Mouse (Mus musculus) gastrocnemius, postnatal 4 days (tissue): ENCODE results near the gene Ap2s1. TPM values are rescaled to one million over a fixed set of nuclear protein-coding genes. Genes with fewer than 3 reads are reported as not detected.

Source experiments
- DNase-seq, 2 experiments: peaks; one replicate each; pipeline ENCODE4 v3.0.0; 2021 to 2022; ENCODE audit warnings: low spot score in 2 of 2, mixed read lengths in 2 of 2
- total RNA-seq, 2 experiments: library from RNA; stranded (reverse); gene quantifications; 2 replicates each; pipeline ENCODE4 v1.2.3; 2021

Gene Ap2s1
- total RNA-seq, 2 experiments from 2014 or later: 86.6 to 106 TPM

DNA sequence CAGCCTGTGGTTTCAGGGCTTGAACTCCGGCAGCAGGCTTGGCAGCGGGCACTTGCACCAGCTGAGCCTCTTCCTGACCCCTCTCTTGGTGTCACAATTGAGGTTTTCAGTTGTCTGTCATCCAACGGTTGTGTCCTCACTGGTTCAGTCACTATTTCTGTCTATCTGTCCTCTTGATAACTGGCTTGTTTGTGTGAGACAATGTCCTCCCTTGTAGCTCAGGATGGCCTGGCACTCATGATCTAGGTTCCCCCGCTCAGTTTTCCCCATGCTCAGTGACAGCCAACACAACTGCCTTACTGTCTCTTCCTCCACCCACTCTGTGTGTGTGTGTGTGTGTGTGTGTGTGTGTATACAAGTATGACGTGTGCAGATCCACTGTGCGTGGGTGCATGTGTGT is 9.4 kb downstream of the Ap2s1 start:
- DNase-seq: no peak

DNA sequence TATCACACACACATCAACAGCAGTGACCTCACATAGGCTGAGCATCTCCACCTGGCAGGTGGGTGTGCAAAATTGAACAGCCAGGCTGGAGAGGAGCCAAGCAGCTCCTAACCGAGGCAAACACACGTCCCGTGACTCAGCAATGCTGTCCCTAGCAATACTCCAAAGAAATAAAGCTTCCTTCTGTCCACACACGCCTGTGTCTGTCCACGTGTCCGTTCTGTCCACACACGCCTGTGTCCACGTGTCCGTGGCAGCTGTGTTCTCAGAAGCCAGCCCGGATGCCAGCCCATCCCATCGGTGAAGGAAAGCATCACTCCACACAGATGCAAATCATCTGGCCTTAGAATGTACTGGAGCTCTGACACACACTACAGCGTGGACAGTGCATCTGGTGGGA is 13.8 kb downstream of the Ap2s1 start:
- DNase-seq: no peak

DNA sequence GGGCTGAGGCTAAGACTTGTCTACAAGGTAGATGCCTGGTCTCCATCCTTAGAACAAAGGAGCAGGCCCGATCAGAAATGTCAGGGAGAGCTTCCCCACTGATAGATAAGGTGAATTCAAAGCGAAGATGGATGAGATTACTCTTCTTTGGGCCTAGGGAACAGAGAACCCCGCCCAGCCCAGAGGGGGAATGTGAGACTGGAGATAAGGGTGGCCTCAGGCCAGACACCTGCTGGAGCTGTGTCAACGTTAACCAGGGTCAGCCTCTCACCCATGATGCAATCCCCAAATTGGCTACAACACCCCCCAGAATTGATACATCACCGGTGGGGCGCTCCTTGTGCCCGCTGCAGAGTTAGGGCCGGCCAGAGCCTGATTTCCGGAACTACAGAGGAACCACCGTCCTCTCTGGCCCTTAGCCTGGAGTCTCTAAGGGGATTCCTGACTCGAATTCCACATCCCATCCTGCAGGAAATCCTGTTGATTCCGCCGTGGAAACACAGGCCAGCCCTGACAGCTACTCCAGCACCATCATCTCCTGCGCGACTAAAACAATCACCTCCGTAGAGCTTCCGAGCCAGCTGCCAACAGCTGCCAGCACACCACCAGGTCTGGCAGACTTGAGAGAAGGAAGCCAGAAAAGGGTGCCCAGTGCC is 17.3 kb downstream of the Ap2s1 start:
- DNase-seq: no peak

DNA sequence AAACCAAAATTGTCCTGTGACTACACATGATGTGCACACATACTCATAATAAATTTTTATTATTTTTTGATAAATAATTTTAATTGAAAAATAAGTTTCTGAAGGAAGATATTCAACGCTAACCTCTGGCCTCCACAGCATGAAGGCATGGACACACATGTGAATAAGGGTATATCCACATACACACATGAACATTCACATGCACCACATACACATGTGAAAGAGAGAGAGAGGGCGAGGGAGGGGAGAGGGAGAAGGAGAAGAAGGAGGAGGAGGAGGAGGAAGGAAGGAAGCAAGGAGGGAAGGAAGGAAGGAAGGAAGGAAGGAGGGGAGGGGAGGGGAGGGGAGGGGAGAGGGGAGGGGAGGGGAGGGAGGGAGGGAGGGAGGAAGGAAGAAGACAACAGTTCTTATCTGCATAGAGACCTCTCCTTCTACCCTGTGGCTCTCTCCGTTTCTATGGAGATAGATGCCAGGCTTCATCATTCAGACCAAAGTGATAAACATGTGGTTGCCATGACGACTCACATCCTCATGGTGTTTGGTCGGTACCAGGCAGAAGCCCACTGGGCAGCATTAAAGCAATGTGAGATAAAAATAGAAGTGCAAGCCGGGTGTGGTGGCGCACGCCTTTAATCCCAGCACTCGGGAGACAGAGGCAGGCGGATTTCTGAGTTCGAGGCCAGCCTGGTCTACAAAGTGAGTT is 20.8 kb downstream of the Ap2s1 start:
- DNase-seq: no peak

DNA sequence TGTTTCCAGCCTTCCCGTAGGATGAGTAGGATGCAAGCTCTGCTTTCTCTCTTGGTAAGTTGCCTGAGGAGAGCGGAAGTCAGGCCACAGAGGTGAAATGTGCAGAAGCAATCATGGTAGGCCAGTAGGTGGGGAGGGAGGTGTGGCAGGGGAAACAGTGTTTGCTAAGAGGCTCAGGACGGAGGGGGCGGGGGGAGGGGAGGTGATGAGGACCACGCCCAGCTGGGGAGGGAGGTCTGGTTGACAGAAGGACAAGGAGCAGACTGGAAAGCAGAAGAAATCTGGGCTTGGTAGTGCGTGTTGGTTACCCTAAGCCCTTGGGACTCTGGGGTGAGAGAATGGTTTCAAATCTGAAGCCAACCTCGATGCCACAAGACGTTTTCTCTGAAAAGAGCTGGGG is 22.1 kb downstream of the Ap2s1 start:
- peak; percentile 31 to 60 for DNase-seq

DNA sequence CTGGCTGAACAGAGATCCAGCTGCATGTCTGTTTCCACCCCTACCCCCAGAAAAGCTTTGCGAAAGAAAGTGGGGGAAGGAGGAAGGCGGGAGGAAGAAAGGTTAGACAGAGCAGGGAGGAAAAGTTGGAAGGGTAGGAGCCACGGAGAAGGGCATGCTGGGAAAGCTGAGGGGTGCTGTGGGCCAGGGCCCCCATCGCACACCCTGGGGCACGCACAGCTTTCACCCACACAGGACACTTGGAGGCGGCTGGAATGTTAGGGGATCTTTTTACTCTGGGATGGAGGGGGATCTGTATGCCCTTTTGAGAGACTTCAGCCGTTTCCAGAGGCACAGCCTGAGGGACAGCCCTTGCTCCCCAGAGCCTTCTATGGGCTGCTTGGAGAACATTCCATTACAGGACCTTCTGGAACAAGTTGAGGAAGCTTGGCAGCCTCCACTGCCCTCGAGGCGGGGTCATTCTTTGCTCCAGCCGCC is 22.8 kb downstream of the Ap2s1 start:
- peak; percentile 50 to 81 for DNase-seq

DNA sequence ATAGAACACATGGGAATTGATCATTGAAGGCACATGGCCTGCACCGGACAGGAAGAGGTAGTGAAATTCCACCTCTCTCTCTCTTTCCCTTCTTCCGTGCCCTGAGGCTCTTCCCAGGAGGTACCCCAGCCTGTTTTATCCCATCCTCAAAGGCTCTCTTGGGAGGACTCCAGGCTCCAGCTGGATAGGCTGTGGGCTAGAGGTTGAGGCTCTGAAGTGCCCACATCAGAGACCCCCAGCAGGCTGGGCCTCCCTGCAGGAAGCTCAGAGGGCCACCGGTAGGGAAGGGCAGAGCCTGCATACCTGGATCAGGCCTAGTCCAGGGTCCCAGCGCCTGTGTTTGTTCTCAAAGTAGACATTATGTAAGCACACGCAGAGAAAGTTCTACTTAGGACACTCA is 23.4 kb downstream of the Ap2s1 start:
- DNase-seq: no peak

DNA sequence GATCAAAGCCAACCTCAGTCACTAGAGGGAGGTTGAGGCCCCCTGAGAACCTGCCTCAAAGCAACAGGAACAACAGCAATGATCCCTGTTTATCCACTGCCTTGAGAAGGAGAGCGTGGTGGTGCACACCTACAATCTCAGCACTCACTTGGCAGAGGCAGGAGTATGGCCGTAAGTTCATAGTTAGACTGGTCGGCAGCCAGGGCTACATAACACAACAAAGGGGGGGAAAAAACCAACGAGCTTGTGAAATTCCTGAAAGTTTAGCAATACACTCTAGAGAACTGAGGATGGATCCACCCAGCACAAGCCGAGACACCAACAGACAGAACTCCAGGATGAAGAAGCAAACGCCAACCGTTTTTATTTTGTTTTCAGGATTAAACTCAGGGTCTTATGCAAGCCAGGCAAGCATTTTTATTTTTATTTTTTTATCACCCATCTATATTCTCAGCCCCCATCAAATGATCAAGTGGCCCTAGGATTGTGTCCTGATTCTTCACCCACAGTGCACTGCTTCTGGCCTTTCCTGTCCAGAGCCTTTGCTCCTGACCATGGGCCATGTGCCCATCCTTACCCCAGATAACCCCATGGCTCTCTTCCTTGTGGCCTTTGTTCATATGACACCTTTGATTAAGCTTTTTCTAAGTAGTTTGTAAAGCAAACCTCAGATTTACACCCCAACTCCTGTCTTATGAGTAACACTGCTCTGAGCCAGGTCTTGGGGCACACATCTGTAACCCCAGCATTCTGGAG is 25.4 kb downstream of the Ap2s1 start:
- DNase-seq: peak in 1 of 2 experiments; percentile 41

DNA sequence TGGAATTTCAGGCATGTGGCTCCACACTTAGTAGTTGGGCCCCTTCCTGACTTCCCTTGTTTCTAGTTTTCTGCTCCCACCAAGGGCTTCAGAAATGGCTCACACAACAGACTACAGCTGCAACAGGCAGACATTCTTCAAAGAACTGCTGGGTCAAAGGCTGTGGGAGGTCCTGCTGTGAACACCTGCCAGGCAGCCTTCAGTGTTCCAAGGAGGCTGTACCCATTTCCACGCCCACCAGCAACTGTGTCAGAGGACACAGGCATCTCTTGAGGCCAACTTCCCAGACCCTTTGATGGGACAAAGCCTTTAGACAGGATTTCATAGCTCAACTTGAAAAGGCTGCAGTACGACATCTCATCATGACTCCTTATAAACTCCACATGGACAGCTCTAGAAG is 28.2 kb downstream of the Ap2s1 start:
- no peak for DNase-seq

DNA sequence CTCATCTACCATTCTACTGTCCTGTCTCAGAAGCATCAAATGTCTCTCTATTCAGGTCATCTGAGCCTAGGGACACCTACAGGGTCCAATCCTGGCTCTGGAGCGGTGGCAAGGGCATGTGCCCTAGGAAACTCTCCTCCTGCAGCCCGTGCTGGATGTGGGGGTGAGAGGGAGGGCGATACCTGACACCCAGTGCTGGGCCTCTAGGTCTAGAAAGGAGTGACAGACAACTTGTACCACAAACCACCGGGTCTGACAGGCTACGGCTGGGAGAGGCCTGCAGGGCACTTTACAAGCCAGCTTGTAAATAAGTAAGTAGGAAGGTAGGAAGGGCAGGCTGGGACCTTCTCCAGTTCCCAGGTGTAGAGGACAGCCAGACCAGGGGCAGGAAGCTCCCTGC is 37.7 kb downstream of the Ap2s1 start:
- no peak for DNase-seq

DNA sequence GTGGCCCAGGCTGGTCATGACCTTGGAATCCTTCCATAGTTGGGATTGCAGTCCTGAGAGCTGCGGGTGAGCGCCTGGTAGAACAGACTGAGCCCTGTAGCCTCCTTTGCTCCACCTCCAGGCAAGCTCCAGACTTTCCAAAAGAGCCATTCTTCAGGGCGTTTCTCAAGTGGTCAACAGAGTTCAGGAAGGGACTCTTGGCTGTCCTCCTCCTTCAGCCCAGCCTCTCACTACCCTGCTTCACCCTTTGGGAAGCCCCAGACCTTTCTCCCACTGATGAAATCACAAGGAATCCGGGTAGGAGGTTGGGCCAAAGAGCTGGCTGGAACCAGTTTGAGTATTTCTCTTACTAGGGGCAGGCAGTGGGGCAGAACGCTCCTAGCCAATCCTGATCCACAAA is 41.9 kb downstream of the Ap2s1 start:
- no peak for DNase-seq

DNA sequence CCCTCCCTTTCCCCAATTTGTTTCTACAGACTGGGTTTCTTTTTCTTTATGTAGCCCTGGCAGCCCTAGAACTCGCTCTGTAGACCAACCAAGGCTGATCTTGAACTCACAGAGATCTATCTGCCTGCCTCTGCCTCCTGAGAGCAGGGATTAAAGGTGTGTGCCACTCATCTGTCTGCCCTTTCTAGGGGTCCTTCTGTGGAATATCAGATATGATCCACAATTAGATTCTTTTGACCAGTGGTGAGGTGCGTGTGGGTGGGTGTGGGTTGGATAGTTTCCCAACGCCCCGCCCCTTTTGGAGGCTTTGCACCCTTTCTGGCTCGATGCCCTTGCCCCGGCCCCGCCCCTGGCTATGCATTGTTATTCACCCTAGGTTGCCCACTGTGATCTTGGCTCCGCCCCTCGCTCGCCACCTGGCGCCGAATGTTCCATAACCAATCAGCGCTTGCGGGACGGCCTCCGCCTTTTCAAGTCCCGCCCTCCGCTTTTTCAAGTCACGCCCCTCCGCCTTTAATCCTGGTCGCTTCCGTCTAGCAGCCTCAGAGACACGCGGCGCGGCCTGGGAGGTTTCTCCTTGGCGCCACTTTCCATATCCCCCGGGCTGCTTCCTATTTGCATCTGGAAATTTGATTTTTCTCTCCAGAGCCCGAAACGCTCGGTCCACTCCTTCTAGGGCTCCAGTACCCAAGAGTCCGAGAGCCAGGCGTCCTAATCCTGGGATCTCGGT is 42.8 kb downstream of the Ap2s1 start, which contains the start of gene Slc1a5:
Gene Slc1a5 (plus strand): TSS at position 516 of the 730 bp plus-strand sequence.
- peak; percentile 84 to 92 for DNase-seq

DNA sequence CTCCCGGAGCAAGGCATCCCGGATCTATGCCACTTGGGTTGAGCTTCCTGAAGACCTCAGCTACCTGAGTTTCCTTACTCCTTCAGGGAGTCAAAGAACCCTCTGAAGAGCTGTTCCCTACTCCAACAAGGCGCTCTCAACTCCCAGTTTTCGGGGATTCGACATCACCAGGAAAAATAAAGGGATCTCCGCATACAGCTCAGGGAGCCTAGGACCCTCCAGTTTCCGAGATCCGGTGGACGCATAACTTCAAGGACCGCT is 43.3 kb downstream of the Ap2s1 start:
- DNase-seq: no peak

DNA sequence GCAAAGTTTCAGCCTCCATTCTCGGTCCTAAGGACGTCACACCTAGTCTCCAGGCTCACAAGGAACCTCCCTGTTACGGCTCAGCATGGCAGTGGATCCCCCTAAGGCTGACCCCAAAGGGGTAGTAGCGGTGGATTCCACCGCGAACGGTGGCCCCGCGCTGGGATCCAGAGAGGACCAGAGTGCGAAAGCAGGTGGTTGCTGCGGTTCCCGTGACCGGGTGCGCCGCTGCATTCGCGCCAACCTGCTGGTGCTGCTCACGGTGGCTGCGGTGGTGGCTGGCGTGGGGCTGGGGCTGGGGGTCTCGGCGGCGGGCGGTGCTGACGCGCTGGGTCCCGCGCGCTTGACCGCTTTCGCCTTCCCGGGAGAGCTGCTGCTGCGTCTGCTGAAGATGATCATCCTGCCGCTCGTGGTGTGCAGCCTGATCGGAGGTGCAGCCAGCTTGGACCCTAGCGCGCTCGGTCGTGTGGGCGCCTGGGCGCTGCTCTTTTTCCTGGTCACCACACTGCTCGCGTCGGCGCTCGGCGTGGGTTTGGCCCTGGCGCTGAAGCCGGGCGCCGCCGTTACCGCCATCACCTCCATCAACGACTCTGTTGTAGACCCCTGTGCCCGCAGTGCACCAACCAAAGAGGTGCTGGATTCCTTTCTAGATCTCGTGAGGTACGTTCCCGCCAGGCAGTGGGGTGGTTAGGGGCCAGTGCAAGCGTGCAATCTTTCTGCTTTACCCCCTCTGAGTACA is 43.8 kb downstream of the Ap2s1 start:
- peak; percentile 27 to 50 for DNase-seq

DNA sequence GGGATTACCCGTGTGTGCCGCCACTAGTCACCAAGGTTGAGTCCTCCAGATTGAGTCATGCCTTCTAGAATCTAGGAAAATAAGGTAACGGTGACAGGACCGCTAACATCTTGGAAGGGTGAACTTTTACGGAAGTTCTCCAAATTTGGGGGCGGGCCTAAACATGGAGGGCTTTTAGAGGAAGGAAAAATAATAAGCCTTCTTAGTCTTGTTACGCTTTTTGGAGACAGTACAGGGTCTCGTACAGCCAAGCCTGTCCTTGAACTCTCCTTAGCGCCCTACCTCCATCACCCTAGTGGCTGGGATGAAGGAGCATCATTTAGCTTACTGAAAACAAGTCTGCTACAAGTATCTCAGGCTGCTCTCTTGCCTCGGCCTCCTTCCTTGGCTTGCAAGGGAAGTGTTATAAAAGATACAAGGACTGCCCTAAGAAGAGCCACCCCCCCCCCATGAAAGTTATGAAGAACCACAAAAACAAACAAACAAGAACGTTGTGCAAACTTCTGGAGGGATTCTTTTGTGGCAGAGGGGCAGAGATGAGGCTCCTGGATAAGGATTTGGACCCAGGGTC is 44.4 kb downstream of the Ap2s1 start:
- DNase-seq: no peak

DNA sequence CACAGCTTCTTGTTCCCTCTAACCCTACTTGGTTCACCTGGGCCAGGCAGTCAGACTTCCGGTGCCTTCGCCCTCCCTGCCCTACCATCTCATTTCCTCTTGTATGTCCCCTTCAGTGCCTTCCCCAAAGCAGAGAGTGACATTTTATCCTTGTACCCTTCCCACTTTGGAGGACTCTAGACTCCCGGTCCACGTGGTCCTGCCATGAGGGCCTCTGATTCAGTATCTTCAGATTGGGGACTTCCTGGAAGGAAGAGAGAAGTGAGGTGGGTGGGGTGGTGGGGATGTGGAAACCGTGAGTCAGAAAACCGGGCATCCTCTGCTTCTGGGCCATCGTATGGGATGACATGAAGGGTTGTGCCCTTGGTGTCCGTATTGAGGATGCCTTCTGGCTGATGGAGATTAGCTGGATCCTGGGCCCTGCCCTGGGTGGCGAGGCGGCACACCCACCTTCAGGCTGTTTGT is 45.0 kb downstream of the Ap2s1 start:
- DNase-seq: no peak

DNA sequence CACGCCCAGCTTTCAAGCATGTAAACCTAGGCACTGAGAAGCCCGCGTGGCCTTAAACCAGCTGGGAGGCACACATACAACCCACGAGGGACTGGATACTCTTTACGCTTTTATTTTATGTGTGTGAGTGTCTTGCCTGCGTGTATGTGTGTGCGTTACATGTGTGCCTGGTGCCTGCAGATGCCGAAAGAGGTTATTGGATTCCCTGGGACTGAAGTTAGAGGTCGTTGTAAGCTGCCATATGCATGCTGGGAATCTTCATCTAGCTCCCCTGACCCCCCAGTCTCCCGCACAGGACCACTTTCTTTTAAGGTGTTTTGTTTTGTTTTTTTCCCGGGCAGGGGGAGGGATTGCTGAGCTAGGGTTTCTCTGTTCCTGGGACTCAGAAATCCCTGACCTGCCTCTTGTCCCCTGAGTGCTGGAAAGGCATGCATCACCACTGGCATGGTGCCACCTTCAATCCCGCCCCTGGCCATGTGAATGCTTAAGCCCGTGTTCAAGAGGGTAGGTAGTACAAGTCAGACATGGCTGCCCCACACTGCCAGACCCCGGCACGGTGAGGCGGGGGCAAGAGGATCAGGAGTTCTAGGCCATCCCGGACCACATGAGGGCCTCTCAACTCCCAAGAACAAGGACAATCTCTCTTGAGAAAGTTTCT is 45.7 kb downstream of the Ap2s1 start:
- DNase-seq: peak; percentile 43 to 59

DNA sequence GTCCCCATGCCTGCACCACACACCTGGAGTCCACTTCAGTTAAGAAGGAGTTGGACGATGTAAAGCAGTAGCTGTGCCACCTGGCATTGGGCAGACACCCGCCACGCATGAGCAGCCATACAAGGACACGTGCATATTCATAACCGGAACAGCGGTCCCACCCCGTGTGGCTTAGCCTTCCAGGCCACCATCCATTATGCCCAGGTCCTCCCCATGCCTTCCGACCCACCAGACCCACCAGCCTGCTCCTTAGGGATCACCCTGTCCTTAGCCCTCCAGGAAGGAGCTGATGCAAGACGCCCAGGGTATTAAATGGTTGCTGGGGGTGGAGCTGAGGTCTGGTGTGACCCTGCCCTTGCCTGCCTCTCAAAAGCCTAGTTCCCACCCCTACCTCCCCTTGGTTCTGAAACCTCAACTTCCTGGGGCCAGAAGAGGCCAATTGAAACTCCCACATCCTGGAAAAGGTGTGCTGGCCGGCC is 46.3 kb downstream of the Ap2s1 start:
- no peak for DNase-seq

DNA sequence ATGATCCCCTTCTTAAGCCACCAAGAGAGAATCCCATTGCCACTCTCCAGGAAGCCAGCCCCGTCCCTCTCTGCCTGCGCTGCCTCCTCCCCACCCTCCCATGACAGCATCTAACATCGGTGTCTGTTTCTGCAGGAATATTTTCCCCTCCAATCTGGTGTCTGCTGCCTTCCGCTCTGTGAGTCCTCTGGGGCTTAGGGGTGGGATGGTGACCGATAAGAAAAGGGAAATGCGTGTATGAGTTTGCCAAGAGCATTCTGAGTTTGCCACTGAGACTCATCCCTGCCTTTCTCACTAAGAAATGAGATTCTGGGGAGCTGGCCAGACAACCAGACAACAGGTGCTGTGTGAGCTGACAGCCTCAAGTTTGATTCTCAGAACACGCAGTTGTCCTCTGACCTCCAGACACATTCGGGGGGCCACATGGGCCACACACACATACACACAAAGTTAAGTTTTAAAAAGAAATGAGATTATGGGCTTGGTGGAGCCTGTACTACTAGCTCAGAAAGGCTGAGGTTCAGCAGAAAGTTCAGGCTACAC is 47.4 kb downstream of the Ap2s1 start:
- DNase-seq: no peak

DNA sequence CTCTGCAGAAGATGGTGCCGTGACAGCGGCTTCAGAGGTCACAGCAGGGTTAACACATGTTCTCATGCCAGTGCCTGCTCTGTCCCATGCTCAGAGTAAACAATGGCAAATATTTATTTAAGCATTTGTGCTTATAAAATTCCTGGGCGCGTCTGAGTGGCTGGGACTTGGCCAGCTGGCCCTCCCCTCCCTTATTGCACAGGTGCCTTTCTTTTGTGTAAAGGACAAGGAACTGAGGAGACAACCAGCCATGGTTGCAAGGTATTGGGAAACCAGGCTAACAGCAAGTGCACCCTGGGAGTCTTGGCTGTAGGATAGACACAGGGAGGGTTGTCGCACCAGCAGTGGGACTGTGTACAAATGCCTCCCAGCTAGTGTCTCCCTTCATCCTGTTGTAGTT is 54.1 kb downstream of the Ap2s1 start:
- no peak for DNase-seq
